Mouse (Mus musculus) brown adipose tissue, adult 24 weeks (tissue): ENCODE measurements around the gene Dsn1. TPM values are rescaled to one million over a fixed set of nuclear protein-coding genes. Genes with fewer than 3 reads are reported as not detected.
A peak's percentile ranks its signal among the peaks of the same experiment; 100 is the strongest.

Experiments used
- H3K27ac ChIP-seq: fragments of 200-500 bp; replicated peaks from 2 replicates; pipeline ENCODE4 v1.5.1; 2012; ENCODE audit warnings: low read depth, mild to moderate bottlenecking, low read length
- H3K4me1 ChIP-seq: fragments of 200-500 bp; 2 replicates; pipeline ENCODE4 v1.6.1; 2012; ENCODE audit warnings: low read length, mixed read lengths; ENCODE audit not compliant: control insufficient read depth, insufficient read depth, insufficient read length
- H3K4me3 ChIP-seq: fragments of 200-500 bp; 2 replicates; pipeline ENCODE4 v1.5.1; 2012; ENCODE audit warnings: low read depth, mild to moderate bottlenecking, low read length, moderate library complexity; ENCODE audit not compliant: insufficient read depth
- polyA plus RNA-seq: library from polyadenylated mRNA; stranded (reverse); fragments of >200 nt; gene quantifications from 2 replicates; pipeline ENCODE4 v1.2.4, GENCODE M21; 2012; ENCODE audit not compliant: missing spikeins, insufficient read depth, insufficient read length

The Dsn1 gene
- polyA plus RNA-seq = 1.3 TPM in 1 of 2 replicates, not detected in the other

DNA sequence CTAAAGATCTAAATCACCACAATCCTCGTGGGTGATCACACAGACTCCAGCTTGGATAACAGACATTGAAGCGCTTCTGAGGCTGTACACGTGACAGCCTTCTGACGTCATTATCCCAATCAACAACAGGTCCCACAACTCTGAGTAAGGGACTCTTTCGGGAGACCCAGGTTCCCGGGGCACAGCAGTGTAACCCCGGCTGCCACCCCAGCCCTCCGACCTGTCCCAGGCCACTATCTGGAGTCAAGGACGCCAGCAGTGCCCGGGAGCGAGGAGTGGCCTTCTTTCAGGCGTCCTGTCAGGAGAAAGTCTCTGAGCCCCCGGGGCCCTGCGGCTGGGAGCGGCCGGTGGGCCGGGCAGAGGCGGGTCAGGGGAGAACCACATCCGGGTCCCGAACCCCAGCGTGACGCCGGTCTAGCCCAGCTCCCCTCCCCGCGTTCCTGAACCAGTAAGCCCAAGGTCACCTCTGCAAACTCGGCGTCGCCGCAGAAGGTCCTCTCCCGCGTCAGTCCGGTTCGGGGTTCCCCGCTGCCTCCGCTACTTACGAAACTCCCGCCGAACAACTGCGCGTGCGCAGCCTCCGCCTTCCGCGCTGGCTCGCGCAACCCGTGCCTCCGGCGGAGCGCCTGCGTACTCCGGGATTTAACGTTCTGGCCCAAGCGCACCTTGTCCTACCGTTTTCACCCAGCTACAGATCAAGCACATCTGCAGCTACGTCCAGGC is at the start of gene Dsn1:
Gene Dsn1 (minus strand): TSS at position 644 of the 723 bp plus-strand sequence.
- Histone ChIP-seq H3K4me3 (peak within 1 kb of the TSS; percentile 67), H3K27ac (0 out of 2 replicates have a peak within 1 kb of the TSS, but pooled peaks have one; percentile 17), H3K4me1 (0 out of 2 replicates have a peak, but pooled peaks cover 4% of the 10 kb centered on the region)

DNA sequence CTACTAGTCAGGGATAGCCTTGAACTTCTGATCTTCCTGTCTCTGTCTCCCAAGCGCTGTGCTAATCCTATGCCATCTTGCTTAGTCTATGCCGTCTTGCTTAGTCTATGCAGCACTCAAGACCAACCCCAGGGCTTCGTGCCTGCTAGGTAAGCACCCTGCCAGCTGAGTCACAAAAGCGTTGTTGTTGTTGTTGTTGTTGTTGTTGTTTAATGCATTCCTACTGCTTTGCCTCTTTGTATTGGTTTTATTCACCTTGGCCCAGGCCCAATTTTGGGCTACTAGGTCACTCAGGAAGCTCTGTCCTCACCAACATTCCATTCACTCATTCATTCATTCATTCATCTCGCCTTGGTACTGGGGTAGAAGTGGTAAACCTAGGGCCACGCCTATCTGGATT is 48.8 kb upstream of the Dsn1 start:
- Histone ChIP-seq H3K4me3 (no peak overlapping the region), H3K27ac (peak overlapping the region; percentile 40), H3K4me1 (peaks cover 17% of the 10 kb centered on the region)

DNA sequence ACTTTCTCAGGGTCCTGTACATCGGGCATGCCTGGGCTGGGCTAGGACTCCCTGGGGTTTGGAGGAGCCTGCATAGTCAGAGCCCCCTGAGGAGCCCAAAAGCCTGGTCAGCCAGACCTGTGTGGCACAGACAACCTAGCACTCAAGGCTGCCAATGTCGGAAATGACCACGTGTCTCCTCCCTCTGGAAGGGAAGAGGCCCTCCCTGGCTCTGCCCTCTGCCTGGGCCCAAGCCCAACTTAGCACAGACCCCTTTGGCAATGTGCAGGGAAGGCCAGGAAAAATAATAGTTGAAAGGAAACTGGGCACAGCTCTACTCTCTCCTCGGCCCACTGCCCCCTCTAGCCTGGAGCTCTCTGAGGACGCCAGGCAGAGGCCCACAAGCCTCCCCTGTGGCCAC is 47.9 kb upstream of the Dsn1 start:
- Histone ChIP-seq H3K4me3 (no peak overlapping the region), H3K27ac (peak overlapping the region; percentile 79)

GRCm38 (mm10) chr2:157054297-157054696 is 47.3 kb upstream of the Dsn1 start:
- Histone ChIP-seq H3K4me3 (no peak overlapping the region), H3K27ac (peak overlapping the region; percentile 73), H3K4me1 (peaks cover 17% of the 10 kb centered on the region)

More for the DNA sequence above, 47.9 kb upstream of the Dsn1 start:
- peaks cover 17% of the 10 kb centered on the region for H3K4me1 ChIP-seq

- H3K27ac ChIP-seq = peak overlapping the region; percentile 73
- peaks cover 17% of the 10 kb centered on the region for H3K4me1 ChIP-seq
- H3K4me3 ChIP-seq = no peak overlapping the region
Observed at GRCm38 (mm10) chr2:157053787-157054186, 46.8 kb upstream of the Dsn1 start.

DNA sequence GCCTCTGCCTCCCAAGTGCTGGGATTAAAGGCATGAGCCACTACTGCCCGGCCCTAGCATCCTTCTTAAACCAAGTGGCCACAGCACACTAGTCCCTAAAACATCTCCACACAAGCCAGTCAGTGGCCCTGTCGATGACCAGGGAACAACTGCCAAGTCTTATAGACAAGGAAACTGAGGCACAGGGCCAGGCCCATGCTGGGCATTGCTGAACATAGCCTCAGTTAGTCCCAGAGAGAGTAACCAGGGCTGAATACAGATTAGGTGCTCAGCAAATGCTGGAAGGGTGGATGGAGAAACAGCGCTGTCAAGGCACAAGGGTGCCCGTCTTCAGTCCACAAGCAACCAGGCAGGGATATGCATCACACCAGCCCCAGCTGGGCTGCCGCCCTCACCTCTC is 46.2 kb upstream of the Dsn1 start:
- H3K4me3 ChIP-seq = no peak overlapping the region
- no peak overlapping the region for H3K27ac ChIP-seq
- H3K4me1 ChIP-seq = peaks cover 20% of the 10 kb centered on the region

GRCm38 (mm10) chr2:157052448-157052847 is 45.5 kb upstream of the Dsn1 start:
- Histone ChIP-seq H3K4me1 (peaks cover 20% of the 10 kb centered on the region), H3K4me3 (no peak overlapping the region), H3K27ac (no peak overlapping the region)

DNA sequence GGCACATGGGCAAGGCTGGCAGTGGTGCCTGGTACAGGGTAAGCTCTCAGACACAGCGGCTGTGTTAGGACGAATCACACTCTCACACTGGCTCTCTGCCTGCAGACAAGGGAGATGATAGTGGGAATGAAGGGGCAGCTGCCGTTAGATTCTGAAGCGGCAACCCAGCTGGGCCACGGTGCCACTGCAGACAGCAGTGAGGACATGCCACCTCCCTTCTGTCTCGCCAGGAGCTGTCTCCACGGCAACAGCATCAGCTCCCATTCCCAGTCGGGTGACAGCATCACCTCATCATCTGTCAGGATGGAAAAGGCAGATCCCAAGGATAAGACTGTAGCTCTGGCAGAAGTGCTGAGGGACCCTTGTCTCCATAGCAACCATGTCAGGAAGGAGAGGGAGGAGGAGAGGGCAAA is 42.9 kb upstream of the Dsn1 start:
- peaks cover 11% of the 10 kb centered on the region for H3K4me1 ChIP-seq
- H3K27ac ChIP-seq = no peak overlapping the region
- H3K4me3 ChIP-seq = no peak overlapping the region

GRCm38 (mm10) chr2:157048395-157049181 is 41.6 kb upstream of the Dsn1 start:
- Histone ChIP-seq H3K4me3 (no peak overlapping the region), H3K27ac (no peak overlapping the region), H3K4me1 (peaks cover 3% of the 10 kb centered on the region; the same call in 1 of the 2 replicates)

DNA sequence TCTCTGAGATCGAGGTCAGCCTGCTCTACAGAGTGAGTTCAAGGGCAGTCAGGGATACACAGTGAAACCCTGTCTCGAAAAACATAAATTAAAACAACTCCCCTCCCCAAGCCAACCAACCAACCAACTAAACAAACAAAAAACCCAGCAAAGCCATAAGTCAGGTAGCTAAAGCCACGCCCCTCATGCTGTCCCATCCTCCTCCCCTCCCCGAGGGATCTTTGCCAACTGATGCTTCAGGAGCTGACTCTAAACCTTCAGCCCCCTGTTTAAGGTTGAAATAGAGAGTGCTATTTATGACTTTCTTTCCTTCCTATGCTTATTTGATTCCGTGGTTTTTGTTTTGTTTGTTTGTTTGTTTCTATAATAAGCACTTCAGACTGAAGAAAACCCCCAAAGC is 40.0 kb upstream of the Dsn1 start:
- Histone ChIP-seq H3K27ac (no peak overlapping the region), H3K4me3 (no peak overlapping the region), H3K4me1 (peaks cover 3% of the 10 kb centered on the region; the same call in 1 of the 2 replicates)

GRCm38 (mm10) chr2:157045932-157046331 is 39.0 kb upstream of the Dsn1 start:
- Histone ChIP-seq H3K4me3 (no peak overlapping the region), H3K27ac (no peak overlapping the region), H3K4me1 (peaks cover 3% of the 10 kb centered on the region; the same call in 1 of the 2 replicates)

- H3K27ac ChIP-seq = no peak overlapping the region
- peaks cover 3% of the 10 kb centered on the region for H3K4me1 ChIP-seq
- no peak overlapping the region for H3K4me3 ChIP-seq
Observed at GRCm38 (mm10) chr2:157043987-157044386, 37.0 kb upstream of the Dsn1 start.

DNA sequence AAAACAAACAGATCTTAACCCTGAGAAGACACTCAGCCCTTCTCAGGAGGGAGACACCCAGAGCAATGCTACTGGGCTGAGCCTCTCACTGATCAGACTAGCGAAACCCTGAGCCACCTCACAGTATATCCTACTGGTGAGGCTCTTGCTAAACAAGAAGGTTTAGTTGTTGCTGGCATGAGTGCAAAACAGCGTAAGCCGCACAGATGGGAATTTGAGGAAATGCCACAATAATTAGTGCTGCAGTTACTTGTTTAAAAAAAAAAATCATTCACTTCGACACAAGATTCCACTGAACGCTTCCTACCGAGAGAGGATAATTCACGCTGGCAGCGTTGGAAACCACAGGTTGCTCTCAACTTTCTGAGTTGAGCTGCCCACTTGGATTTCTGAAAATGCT is 36.6 kb upstream of the Dsn1 start:
- Histone ChIP-seq H3K27ac (no peak overlapping the region), H3K4me1 (peaks cover 2% of the 10 kb centered on the region), H3K4me3 (no peak overlapping the region)

GRCm38 (mm10) chr2:157041421-157041820 is 34.5 kb upstream of the Dsn1 start:
- Histone ChIP-seq H3K4me3 (no peak overlapping the region), H3K27ac (no peak overlapping the region), H3K4me1 (peaks cover 4% of the 10 kb centered on the region)

DNA sequence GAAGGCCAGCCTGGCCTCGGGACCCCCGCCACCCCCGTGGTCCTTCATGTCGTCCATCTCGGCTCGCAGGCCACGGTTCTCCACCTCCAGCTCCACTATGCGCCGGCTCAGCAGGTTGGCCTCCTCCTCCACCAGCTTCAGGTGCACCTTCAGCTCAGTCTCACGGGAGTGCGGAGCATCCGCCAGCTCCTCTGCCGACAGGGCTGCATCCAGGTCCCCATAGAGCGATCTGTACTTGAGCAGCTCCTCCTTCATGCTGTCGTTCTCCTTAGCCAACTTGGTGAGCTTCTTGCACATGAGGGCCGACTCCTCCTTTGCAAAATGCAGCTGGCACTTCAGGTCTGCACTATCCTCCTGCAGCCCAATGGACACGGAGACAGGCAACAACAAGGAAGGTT is 33.7 kb upstream of the Dsn1 start:
- Histone ChIP-seq H3K27ac (no peak overlapping the region), H3K4me3 (no peak overlapping the region), H3K4me1 (peaks cover 5% of the 10 kb centered on the region)
